Mouse (Mus musculus): ENCODE measurements around the gene Gm28042. TPM values are rescaled to one million over a fixed set of nuclear protein-coding genes. Genes with fewer than 3 reads are reported as not detected.

The Gm28042 gene
- total RNA-seq, 2 experiments from 2014 or later = 1.5 to 2.1 TPM

Small RNAs within 50 kb of the gene (microRNA-seq; reads per million reads assigned to microRNA genes)
- 0 to 0.37 reads per million in 2 experiments for gene Mir7665

Other genes starting within 250 kb of the Gm28042 start
- gene Rpap1, start 240.0 kb upstream of the Gm28042 start, total RNA-seq (2021) = 10 to 100 TPM; 18.4 to 19.7 TPM
- gene Tyro3, start 229.8 kb upstream of the Gm28042 start, total RNA-seq (2021) = 10 to 100 TPM; 87.0 to 88.2 TPM
- 10 to 100 TPM; 57.4 to 70.3 TPM for gene Mga, start 130.3 kb upstream of the Gm28042 start, total RNA-seq (2021)
- gene Mapkbp1, start 54.8 kb upstream of the Gm28042 start, total RNA-seq (2021) = 10 to 100 TPM; 41.3 to 51.0 TPM
- gene Jmjd7, start within 50 bp of the Gm28042 start, total RNA-seq (2021) = 1 to 10 TPM; 4.2 to 5.3 TPM
- gene Pla2g4b, start 5.9 kb downstream of the Gm28042 start, total RNA-seq (2021) = 1 to 10 TPM; 3.3 TPM
- gene Ehd4, start 127.1 kb downstream of the Gm28042 start, total RNA-seq (2021) = 1 to 10 TPM; 5.3 to 5.6 TPM
- 10 to 100 TPM in 1 of 2 experiments, 1 to 10 TPM in 1; 9.7 to 12.9 TPM for gene Pla2g4e, start 217.8 kb downstream of the Gm28042 start, total RNA-seq (2021)

Data from layer of hippocampus, postnatal 25 days (tissue).